Mouse (Mus musculus) CH12.LX (cell line): ENCODE data around the gene Qrich1. TPM values are rescaled to one million over a fixed set of nuclear protein-coding genes. Genes with fewer than 3 reads are reported as not detected.

Source experiments
- DNase-seq: peaks from one replicate; pipeline ENCODE4 v3.0.0-alpha.2; 2013; ENCODE audit errors: extremely low read depth
- H3K27ac ChIP-seq: 2 replicates; pipeline ENCODE4 v1.5.1; 2012; ENCODE audit warnings: low read depth, mild to moderate bottlenecking, control low read depth, moderate library complexity; ENCODE audit not compliant: insufficient read depth
- H3K27me3 ChIP-seq: replicated peaks from 2 replicates; pipeline ENCODE3; 2012; ENCODE audit warnings: inconsistent platforms
- H3K36me3 ChIP-seq, 2 experiments: replicated peaks in 1 of 2; 2 replicates each; pipeline versions ENCODE3 to v1.6.1; 2012; ENCODE audit warnings: inconsistent platforms in 1 of 2, low read length in 1 of 2, mild to moderate bottlenecking in 1 of 2, mixed read lengths in 1 of 2, moderate library complexity in 1 of 2; ENCODE audit not compliant: control insufficient read depth in 1 of 2, insufficient read depth in 1 of 2
- H3K4me1 ChIP-seq, 2 experiments: 2 replicates each; pipeline ENCODE4 v1.6.1; 2012; ENCODE audit warnings: inconsistent platforms in 1 of 2, moderate library complexity in 1 of 2; ENCODE audit not compliant: insufficient read depth in 2 of 2, control insufficient read depth in 1 of 2
- H3K4me2 ChIP-seq: 2 replicates; pipeline ENCODE4 v1.6.1; 2012; ENCODE audit warnings: low read depth, mild to moderate bottlenecking, control low read depth; ENCODE audit not compliant: poor library complexity, insufficient read depth, severe bottlenecking
- H3K4me3 ChIP-seq, 3 experiments: fragments of 150-350 bp in 1 of 3; sonication (generic) in 1 of 3; replicated peaks in 1 of 3; 2 replicates each; pipeline versions ENCODE3 to v1.5.1; 2011 to 2012; ENCODE audit warnings: low read depth in 2 of 3, low read length in 2 of 3, mild to moderate bottlenecking in 2 of 3, moderate library complexity in 2 of 3, control low read depth in 1 of 3, improper control_type of control experiment in 1 of 3, inconsistent platforms in 1 of 3, mixed read lengths in 1 of 3; ENCODE audit not compliant: poor library complexity in 1 of 3
- H3K79me2 ChIP-seq: replicated peaks from 2 replicates; pipeline ENCODE4 v1.6.1; 2012; ENCODE audit warnings: mild to moderate bottlenecking, moderate library complexity; ENCODE audit not compliant: control insufficient read depth, poor library complexity, insufficient read depth, severe bottlenecking; ENCODE audit errors: extremely low read depth
- H3K9ac ChIP-seq: 2 replicates; pipeline ENCODE4 v1.6.1; 2012; ENCODE audit warnings: low read depth, mild to moderate bottlenecking, control low read depth, moderate library complexity; ENCODE audit not compliant: insufficient read depth
- H3K9me3 ChIP-seq: replicated peaks from 2 replicates; pipeline ENCODE3; 2012; ENCODE audit warnings: low read length, inconsistent platforms, mixed read lengths
- BHLHE40 ChIP-seq: IDR thresholded peaks from 2 replicates; pipeline ENCODE4 v1.6.1; 2011; ENCODE audit warnings: mild to moderate bottlenecking, low read depth, low read length, improper control_type of control experiment
- CTCF ChIP-seq, 2 experiments: IDR thresholded peaks in 1 of 2; conservative IDR thresholded peaks in 1 of 2; 2 replicates each; pipeline ENCODE4 v1.5.1; 2011 to 2012; ENCODE audit warnings: low read depth in 2 of 2, low read length in 2 of 2, improper control_type of control experiment in 1 of 2, inconsistent platforms in 1 of 2, mild to moderate bottlenecking in 1 of 2, moderate library complexity in 1 of 2
- ELF1 ChIP-seq: IDR thresholded peaks from 2 replicates; pipeline ENCODE4 v1.6.1; 2014; ENCODE audit warnings: low read depth, mild to moderate bottlenecking, inconsistent platforms, low read length, improper control_type of control experiment
- EP300 ChIP-seq: IDR thresholded peaks from 2 replicates; pipeline ENCODE4 v1.6.1; 2011; ENCODE audit warnings: low read length, improper control_type of control experiment
- HCFC1 ChIP-seq: IDR thresholded peaks from 2 replicates; pipeline ENCODE4 v1.6.1; 2012; ENCODE audit warnings: low read depth, mild to moderate bottlenecking, inconsistent platforms, low read length, improper control_type of control experiment
- IRF4 ChIP-seq: IDR thresholded peaks from 2 replicates; pipeline ENCODE4 v1.6.1; 2014; ENCODE audit warnings: low read depth, mild to moderate bottlenecking, inconsistent platforms, low read length, improper control_type of control experiment
- KAT2A ChIP-seq: IDR thresholded peaks from 2 replicates; pipeline ENCODE4 v1.6.1; 2012; ENCODE audit warnings: low read length, improper control_type of control experiment, inconsistent platforms; ENCODE audit not compliant: insufficient replicate concordance
- MAFK ChIP-seq: IDR thresholded peaks from 2 replicates; pipeline ENCODE4 v1.6.1; 2011; ENCODE audit warnings: low read length, improper control_type of control experiment; ENCODE audit not compliant: insufficient replicate concordance
- PAX5 ChIP-seq: IDR thresholded peaks from 2 replicates; pipeline ENCODE4 v1.6.1; 2012; ENCODE audit warnings: low read length, inconsistent platforms, mixed read lengths
- POLR2A ChIP-seq: IDR thresholded peaks from 2 replicates; pipeline ENCODE4 v1.6.1; 2011; ENCODE audit warnings: low read depth, mild to moderate bottlenecking, improper control_type of control experiment, low read length
- RAD21 ChIP-seq: IDR thresholded peaks from 2 replicates; pipeline ENCODE4 v1.6.1; 2011; ENCODE audit warnings: low read depth, mild to moderate bottlenecking, low read length, improper control_type of control experiment, moderate library complexity
- RCOR1 ChIP-seq: conservative IDR thresholded peaks from 2 replicates; pipeline ENCODE4 v1.6.1; 2012; ENCODE audit warnings: low read depth, mild to moderate bottlenecking, inconsistent platforms, low read length, improper control_type of control experiment
- SIN3A ChIP-seq: IDR thresholded peaks from 2 replicates; pipeline ENCODE4 v1.6.1; 2012; ENCODE audit warnings: low read length, improper control_type of control experiment, inconsistent platforms
- SMC3 ChIP-seq: IDR thresholded peaks from 2 replicates; pipeline ENCODE4 v1.6.1; 2011; ENCODE audit warnings: low read depth, low read length, improper control_type of control experiment
- TBP ChIP-seq: conservative IDR thresholded peaks from 2 replicates; pipeline ENCODE4 v1.6.1; 2011; ENCODE audit warnings: low read depth, low read length, improper control_type of control experiment
- TCF12 ChIP-seq: IDR thresholded peaks from 2 replicates; pipeline ENCODE4 v1.6.1; 2014; ENCODE audit warnings: low read depth, mild to moderate bottlenecking, inconsistent platforms, low read length, improper control_type of control experiment
- UBTF ChIP-seq: IDR thresholded peaks from 2 replicates; pipeline ENCODE4 v1.6.1; 2012; ENCODE audit warnings: low read depth, mild to moderate bottlenecking, inconsistent platforms, low read length, improper control_type of control experiment, moderate library complexity
- USF1 ChIP-seq: IDR thresholded peaks from 2 replicates; pipeline ENCODE4 v1.6.1; 2014; ENCODE audit warnings: low read depth, mild to moderate bottlenecking, inconsistent platforms, low read length, improper control_type of control experiment
- USF2 ChIP-seq: conservative IDR thresholded peaks from 2 replicates; pipeline ENCODE4 v1.6.1; 2011; ENCODE audit warnings: low read depth, low read length, improper control_type of control experiment
- dilution Hi-C: fragments of 300-500 bp; cut with MboI; formaldehyde crosslinking; loops from 2 replicates; pipeline ENCODE4 v1.14.3; 2020; ENCODE audit warnings: low sequenced_read_pairs; ENCODE audit not compliant: extremely low pct_unique_long_range_greater_than_20kb, extremely low pct_ligation_motif_present
- in situ Hi-C: fragments of 300-500 bp; cut with MboI; formaldehyde crosslinking; loops from 3 replicates; pipeline ENCODE4 v1.14.3; 2019; ENCODE audit warnings: low sequenced_read_pairs, low pct_ligation_motif_present, low pct_unique_long_range_greater_than_20kb, mixed read lengths
- polyA plus RNA-seq: library from polyadenylated mRNA; unstranded; fragments of >175 nt; gene quantifications from 2 replicates; pipeline ENCODE4 v1.2.1, GENCODE M21; 2012; ENCODE audit warnings: low read depth; ENCODE audit not compliant: insufficient read length
- total RNA-seq, 2 experiments: library from RNA; depleted of rRNA; stranded (reverse); fragments of 300-350 nt in 1 of 2; fragments of >200 nt in 1 of 2; gene quantifications; 2 replicates each; pipeline ENCODE4 v1.2.3; 2012 to 2014

Qrich1 gene
- total and polyA plus RNA-seq, 3 experiments = 72.1 to 117 (median 104) TPM

GRCm38 (mm10) chr9:108491286-108491580 lies 25.4 kb upstream of the Qrich1 start:
- in situ Hi-C loops = no loop called here

GRCm38 (mm10) chr9:108492043-108492750 lies 24.4 kb upstream of the Qrich1 start:
- Histone ChIP-seq H3K4me3 (peak overlapping the region in 2 of 3 experiments; percentile 6 to 94), H3K9me3 (no peaks in the 10 kb centered on the region), H3K4me2 (peak overlapping the region; percentile 79), H3K27me3 (no peaks in the 10 kb centered on the region), H3K27ac (no peak overlapping the region), H3K9ac (peak overlapping the region; percentile 99), H3K79me2 (peaks cover 24% of the 10 kb centered on the region), H3K36me3 (peaks cover 45 to 52% of the 10 kb centered on the region in 2 experiments), H3K4me1 (peaks cover 11 to 31% of the 10 kb centered on the region in 2 experiments)
- in situ Hi-C loops (no loop called here), dilution Hi-C loops (no loop called here)
- TF ChIP-seq USF1 = no peak
- TF ChIP-seq BHLHE40 = no peak
- TF ChIP-seq RCOR1 = no peak
- TF ChIP-seq RAD21 = no peak
- TF ChIP-seq HCFC1 = no peak
- no peak for TF ChIP-seq PAX5
- no peak for TF ChIP-seq CTCF (conservative IDR thresholded peaks at IDR 0.05 in 1 of 2, IDR thresholded peaks at IDR 0.05 in 1 of 2; ENCODE audit: low read depth in 2 of 2, low read length in 2 of 2)
- no peak for TF ChIP-seq POLR2A
- TF ChIP-seq MAFK = no peak
- TF ChIP-seq ELF1 = no peak
- DNase-seq = no peak

More at GRCm38 (mm10) chr9:108491286-108491580, 25.4 kb upstream of the Qrich1 start:
- Histone ChIP-seq H3K9ac (peak overlapping the region; percentile 99), H3K79me2 (peaks cover 24% of the 10 kb centered on the region), H3K4me2 (peak overlapping the region; percentile 79)
- TF ChIP-seq TCF12 = no peak
- TF ChIP-seq RCOR1 = no peak
- TF ChIP-seq POLR2A = no peak
- TF ChIP-seq UBTF = no peak
- TF ChIP-seq SIN3A = no peak
- no peak for TF ChIP-seq CTCF (conservative IDR thresholded peaks at IDR 0.05 in 1 of 2, IDR thresholded peaks at IDR 0.05 in 1 of 2; ENCODE audit: low read depth in 2 of 2, low read length in 2 of 2)
- no peak for TF ChIP-seq ELF1
- TF ChIP-seq TBP = no peak
- no peak for TF ChIP-seq HCFC1
- no peak for TF ChIP-seq BHLHE40
- TF ChIP-seq PAX5 = no peak
- TF ChIP-seq MAFK = no peak
- no peak for TF ChIP-seq USF2
- TF ChIP-seq SMC3 = no peak
- no peak for TF ChIP-seq KAT2A
- no peak for TF ChIP-seq EP300
- no peak for TF ChIP-seq IRF4
- TF ChIP-seq, all 38 proteins: peak for 0
- Histone ChIP-seq H3K4me1 (peaks cover 11 to 31% of the 10 kb centered on the region in 2 experiments), H3K36me3 (peaks cover 36 to 43% of the 10 kb centered on the region in 2 experiments), H3K9me3 (no peaks in the 10 kb centered on the region), H3K4me3 (peak overlapping the region; percentile 93 to 98 (median 94)), H3K27me3 (no peaks in the 10 kb centered on the region), H3K27ac (peak overlapping the region; percentile 74)
- no peak for DNase-seq
- dilution Hi-C loops = no loop called here
